Mouse (Mus musculus): ENCODE measurements around the gene Slc4a10.

DNA sequence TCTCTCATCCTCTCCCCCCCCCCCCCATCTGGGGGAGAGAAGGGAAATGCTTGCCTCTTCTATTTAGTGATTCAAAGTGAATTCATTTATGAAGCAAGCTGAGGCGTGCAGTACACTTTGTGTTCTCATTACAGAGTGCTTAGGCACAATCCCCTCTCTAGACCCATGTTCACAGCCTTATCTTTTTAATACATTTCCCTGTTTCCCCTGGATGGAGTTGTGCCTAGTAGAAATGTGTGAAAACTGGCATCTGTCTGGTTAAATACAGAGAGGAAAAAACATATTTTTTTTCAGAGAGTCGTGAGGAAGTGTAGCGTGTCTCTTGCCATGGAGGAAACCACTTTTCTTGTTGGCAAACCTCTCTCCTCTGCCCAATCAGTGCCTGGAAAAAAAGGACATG lies 315.3 kb downstream of the Slc4a10 start:
- no peak for TF ChIP-seq POLR2A (IDR thresholded peaks at IDR 0.05; ENCODE audit: borderline replicate concordance, insufficient read depth, low read length)
- no peak for TF ChIP-seq CTCF (IDR thresholded peaks at IDR 0.05; ENCODE audit: borderline replicate concordance, insufficient read depth, low read depth, low read length)

Data from cerebellum, adult 2 months (tissue).